Mouse (Mus musculus) lung, adult 18-20 months (tissue): ENCODE data around the gene Epha1.

Source experiments
- DNase-seq, 2 experiments: peaks; one replicate each; pipeline ENCODE4 v3.0.0; 2022; ENCODE audit warnings: mixed read lengths in 2 of 2

The Epha1 gene

DNA sequence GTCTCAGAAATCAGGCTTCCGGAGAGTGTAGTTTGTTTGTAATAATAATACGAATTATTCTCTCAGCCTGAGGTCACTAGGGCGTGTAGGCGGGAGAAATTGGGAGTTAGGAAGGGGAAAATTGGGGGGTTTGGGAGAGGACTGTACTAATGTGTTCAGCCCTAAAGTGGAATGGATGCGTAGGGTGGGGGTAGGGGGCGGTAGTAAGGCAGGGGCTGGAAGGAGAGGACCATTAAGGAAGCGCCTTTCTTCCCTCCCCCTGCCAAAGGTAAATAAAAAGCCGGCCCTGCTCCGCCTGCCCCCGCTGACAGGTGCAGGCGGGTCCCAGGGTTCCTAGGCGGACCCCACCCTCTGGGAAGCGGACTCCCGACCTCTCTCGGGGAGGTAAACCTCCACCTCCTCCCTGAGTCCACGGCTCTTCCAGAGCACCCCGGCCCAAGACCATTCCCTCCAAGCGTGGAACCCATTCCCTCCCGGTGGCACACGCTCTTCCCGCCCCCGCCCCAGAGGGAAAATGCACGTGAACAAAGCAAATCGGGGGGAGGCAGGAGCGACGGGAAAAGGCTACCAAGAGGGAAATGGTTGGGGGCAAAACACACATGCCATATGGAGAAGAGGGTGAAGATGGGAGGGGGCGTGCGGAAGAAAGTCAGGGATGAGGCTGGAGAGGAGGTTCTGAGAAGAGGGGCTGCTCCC lies 49.5 kb downstream of the Epha1 start:
- DNase-seq = no peak

- DNase-seq = no peak
These were observed 54.8 kb downstream of the Epha1 start for GRCm38 (mm10) chr6:42318293-42318692.

- DNase-seq = no peak
These were observed 62.5 kb downstream of the Epha1 start for GRCm38 (mm10) chr6:42310427-42311053.

- no peak for DNase-seq
These were observed 63.2 kb downstream of the Epha1 start for GRCm38 (mm10) chr6:42309816-42310378.
